Mouse (Mus musculus) forebrain, postnatal 0 days (tissue): ENCODE measurements around the gene Irf2bpl. TPM values are rescaled to one million over a fixed set of nuclear protein-coding genes. Genes with fewer than 3 reads are reported as not detected.

Experiments used
- ATAC-seq: fragments of 200-750 bp; cut with Nextera tagmentation; 2 replicates; pipeline ENCODE4 v1.8.0; 2017; ENCODE audit warnings: mild to moderate bottlenecking, moderate library complexity
- DNase-seq: peaks from one replicate; pipeline ENCODE4 v3.0.0-alpha.2; 2015
- H3K27ac ChIP-seq: fragments of 300-500 bp; sonication (generic); 2 replicates; pipeline ENCODE4 v1.5.1; 2014; ENCODE audit warnings: low read depth, mild to moderate bottlenecking, antibody characterized with exemption, low read length, moderate library complexity, mixed read lengths
- H3K27me3 ChIP-seq: fragments of 300-500 bp; sonication (generic); 2 replicates; pipeline ENCODE4 v1.6.1; 2014; ENCODE audit warnings: mild to moderate bottlenecking, low read length, mixed read lengths; ENCODE audit not compliant: insufficient read depth
- H3K36me3 ChIP-seq: fragments of 300-500 bp; sonication (generic); 2 replicates; pipeline ENCODE4 v1.6.1; 2014; ENCODE audit warnings: mild to moderate bottlenecking, moderate library complexity; ENCODE audit not compliant: insufficient read depth
- H3K4me1 ChIP-seq: fragments of 300-500 bp; sonication (generic); 2 replicates; pipeline ENCODE4 v1.6.1; 2014; ENCODE audit warnings: antibody characterized with exemption; ENCODE audit not compliant: insufficient read depth
- H3K4me2 ChIP-seq: fragments of 300-500 bp; sonication (generic); 2 replicates; pipeline ENCODE4 v1.6.1; 2014; ENCODE audit warnings: low read depth, mild to moderate bottlenecking, moderate library complexity
- H3K4me3 ChIP-seq: fragments of 300-500 bp; sonication (generic); 2 replicates; pipeline ENCODE4 v1.5.1; 2014; ENCODE audit warnings: low read depth, low read length, mixed read lengths
- H3K9ac ChIP-seq: fragments of 300-500 bp; sonication (generic); 2 replicates; pipeline ENCODE4 v1.6.1; 2014; ENCODE audit warnings: mild to moderate bottlenecking
- H3K9me3 ChIP-seq: fragments of 300-500 bp; sonication (generic); 2 replicates; pipeline ENCODE4 v1.6.1; 2016; ENCODE audit warnings: low read length
- CTCF ChIP-seq: sonication (generic); IDR thresholded peaks from 2 replicates; pipeline ENCODE4 v1.5.1; 2016; ENCODE audit warnings: antibody characterized with exemption, control low read depth, low read depth
- WGBS: fragments of 180-500 bp; shearing (Covaris S2); extraction: QIAGEN DNeasy Blood & Tissue Kit; methylation state at CpG from one replicate; pipeline ENCODE4 v1.1.7; 2014; 5-methylcytosine and 5-hydroxymethylcytosine counted together
- polyA plus RNA-seq: library from polyadenylated mRNA; unstranded; fragments of >200 nt; fragmentation: Nextera tagmentation; extraction: Ambion mirVana; gene quantifications from 2 replicates; pipeline ENCODE4 v1.2.1, GENCODE M21; 2015
- total RNA-seq: library from RNA; depleted of rRNA; stranded (reverse); fragments of >200 nt; gene quantifications from 2 replicates; pipeline ENCODE4 v1.2.3, GENCODE M21; 2014; rRNA removed

The Irf2bpl gene
- total RNA-seq (134 and 161 TPM in 2 replicates), polyA plus RNA-seq (86.3 and 95.7 TPM in 2 replicates)

DNA sequence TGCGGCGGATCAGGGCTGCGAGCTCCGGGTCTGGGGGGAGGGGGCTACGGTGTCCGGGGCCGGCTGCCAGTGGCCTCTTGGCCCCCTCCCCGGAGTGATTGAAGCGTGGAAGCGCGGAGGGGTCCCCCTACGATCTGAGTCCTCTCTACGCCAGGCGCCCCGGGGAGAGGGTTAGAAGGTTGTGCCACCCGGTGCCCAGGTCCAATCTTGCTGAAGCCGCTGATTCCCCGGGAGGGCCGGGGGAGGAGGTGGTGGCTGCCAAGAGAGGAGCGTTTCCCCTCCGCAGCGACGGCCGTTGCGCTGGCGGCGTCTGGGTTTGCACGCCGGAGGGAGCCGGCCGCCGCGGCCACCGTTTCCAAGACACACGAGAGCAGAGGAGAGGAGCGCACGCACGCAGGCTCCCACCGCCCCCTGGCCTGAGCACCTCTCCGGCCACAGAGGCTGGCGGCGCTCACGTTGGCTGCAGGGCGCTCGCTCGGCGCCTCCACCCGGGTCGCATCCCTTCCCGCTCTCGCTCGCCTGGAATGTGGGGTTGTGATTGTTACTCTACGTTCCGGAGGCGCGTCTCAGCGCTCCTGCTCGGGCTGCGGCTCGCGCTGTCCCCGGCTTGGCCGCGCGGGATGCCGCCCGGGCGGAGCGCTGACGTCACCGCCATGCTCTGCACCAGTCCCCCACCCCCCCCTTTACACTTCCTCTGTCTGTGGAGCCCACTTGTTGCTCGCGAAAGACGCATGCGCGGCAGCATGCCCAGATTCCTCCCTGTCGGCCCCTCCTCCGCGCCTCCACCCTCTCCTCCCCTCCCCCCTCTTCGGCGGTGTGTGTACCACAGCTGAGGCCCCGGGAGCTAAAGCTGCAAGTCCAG is at the start of gene Irf2bpl:
Gene Irf2bpl (minus strand): TSS at position 602 of the 862 bp plus-strand sequence.
- ATAC-seq (peak; percentile 85), DNase-seq (peak; percentile 99)
- Histone ChIP-seq H3K9ac (peak within 1 kb of the TSS; percentile 100), H3K9me3 (no peaks in the 10 kb centered on the region), H3K27me3 (no peaks in the 10 kb centered on the region), H3K4me3 (peak within 1 kb of the TSS; percentile 87), H3K36me3 (peaks cover 5% of the 10 kb centered on the region), H3K4me2 (peak within 1 kb of the TSS; percentile 87), H3K4me1 (peaks cover 44% of the 10 kb centered on the region), H3K27ac (peak within 1 kb of the TSS; percentile 99)
- TF ChIP-seq CTCF = 0 out of 2 replicates have a peak, but pooled peaks have one; percentile 14
- WGBS = 4% methylated on average over 81 of the region's 82 CpGs

DNA sequence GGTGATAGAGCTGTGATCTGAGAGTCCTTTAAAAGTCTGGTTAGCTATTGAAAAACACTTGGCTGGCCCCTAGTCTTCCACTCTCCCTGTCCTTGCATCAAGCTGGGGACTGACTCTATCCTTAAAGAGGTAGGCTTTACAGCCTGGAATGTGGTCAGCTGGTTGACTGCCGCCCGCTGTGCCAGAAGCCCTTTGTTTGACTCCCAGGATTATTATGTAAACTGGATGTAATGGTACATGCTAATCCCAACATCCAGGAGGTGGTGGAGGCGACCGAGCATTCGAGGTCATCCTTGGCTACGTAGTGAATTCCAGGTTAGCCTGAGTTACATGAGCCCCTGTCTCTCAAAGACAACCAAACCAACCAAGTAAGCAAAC is 48.0 kb upstream of the Irf2bpl start:
- no peak overlapping the region for H3K4me2 ChIP-seq
- H3K9ac ChIP-seq = no peak overlapping the region
- no peaks in the 10 kb centered on the region for H3K27me3 ChIP-seq
- ATAC-seq (no peak), DNase-seq (no peak)
- WGBS = 24% methylated on average over 6 of the region's 6 CpGs
- H3K4me3 ChIP-seq = no peak overlapping the region
- no peaks in the 10 kb centered on the region for H3K36me3 ChIP-seq
- H3K4me1 ChIP-seq = 0 out of 2 replicates have a peak, but pooled peaks cover 3% of the 10 kb centered on the region
- 0 out of 2 replicates have a peak, but pooled peaks cover 6% of the 10 kb centered on the region for H3K9me3 ChIP-seq
- TF ChIP-seq CTCF = no peak
- H3K27ac ChIP-seq = no peak overlapping the region

DNA sequence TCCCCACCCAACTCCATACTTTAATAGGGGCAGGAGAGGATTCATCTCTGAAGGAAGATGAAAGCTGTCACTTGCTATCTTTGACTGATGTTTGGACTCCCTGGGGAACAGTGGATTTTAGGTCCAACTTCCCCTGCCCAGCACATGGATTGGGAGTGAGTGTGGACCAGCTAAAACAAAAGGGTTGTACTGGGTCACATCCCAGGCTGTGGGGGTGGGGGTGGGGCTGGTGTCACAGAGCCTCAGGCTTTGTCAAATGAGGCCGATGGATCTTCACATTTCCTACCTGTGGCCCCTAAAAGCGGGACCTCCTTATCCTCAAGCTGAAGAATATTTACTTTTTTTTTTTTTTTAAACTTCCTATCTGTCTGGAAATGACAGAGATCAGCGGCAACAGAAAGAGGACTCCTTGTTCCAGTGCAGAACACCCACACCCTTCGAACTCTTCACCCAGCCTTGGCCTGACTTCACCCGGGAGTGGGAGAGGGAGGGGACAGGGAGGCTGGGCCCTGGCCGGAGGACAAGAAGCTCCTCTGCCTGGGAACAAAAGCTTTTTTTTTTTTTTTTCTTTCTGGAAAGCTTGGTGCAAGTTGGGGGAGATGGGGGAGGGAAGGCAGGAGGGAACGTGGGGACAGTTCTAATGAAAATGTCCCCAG is 47.4 kb upstream of the Irf2bpl start:
- Histone ChIP-seq H3K4me2 (no peak overlapping the region), H3K36me3 (no peaks in the 10 kb centered on the region), H3K9ac (no peak overlapping the region), H3K9me3 (0 out of 2 replicates have a peak, but pooled peaks cover 6% of the 10 kb centered on the region), H3K4me1 (0 out of 2 replicates have a peak, but pooled peaks cover 3% of the 10 kb centered on the region), H3K27ac (no peak overlapping the region), H3K27me3 (no peaks in the 10 kb centered on the region), H3K4me3 (no peak overlapping the region)
- ATAC-seq = no peak
- TF ChIP-seq CTCF = no peak
- WGBS = 15% methylated on average over 7 of the region's 7 CpGs
- no peak for DNase-seq

DNA sequence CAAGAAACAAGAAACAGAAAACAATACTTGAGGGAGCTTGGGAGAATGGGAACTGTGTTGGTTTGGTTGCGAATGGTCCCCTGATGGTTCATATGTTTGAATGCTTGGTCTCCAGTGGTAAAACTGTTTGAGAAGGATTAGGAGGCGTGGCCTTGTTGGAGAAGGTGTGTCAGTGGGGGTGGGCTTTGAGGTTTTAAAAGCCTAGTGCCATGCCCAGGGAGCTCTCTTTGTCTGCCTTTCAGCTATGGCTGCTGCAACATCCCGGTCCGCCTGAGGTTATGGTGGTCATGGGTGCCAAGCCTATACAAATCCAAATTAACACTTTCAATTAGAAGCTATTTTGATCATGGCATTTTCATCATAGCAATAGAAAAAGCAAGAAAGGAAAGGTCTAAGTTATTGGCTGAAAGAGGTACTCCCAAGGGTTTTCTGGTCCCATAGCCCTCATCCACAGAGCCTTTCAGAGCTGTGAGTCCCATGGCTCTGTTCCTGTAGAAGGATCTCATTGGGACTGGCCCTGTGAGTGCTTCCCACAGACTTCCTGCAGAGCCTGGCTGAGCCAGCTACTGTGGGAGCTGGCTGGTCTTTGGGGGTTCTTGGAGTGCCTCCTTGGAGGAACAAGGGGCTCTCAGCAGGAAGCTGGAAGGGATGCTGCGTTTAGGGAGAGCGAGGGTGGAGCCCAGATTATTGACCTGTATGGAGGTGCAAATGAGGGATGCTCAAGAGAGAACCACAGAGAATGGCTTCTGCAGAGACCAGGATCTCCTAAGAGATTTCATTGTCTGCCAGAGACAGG is 46.5 kb upstream of the Irf2bpl start:
- ATAC-seq (no peak), DNase-seq (no peak)
- WGBS = 72% methylated on average over 6 of the region's 6 CpGs
- Histone ChIP-seq H3K27me3 (no peaks in the 10 kb centered on the region), H3K4me3 (no peak overlapping the region), H3K36me3 (no peaks in the 10 kb centered on the region), H3K9ac (no peak overlapping the region), H3K27ac (no peak overlapping the region), H3K4me1 (0 out of 2 replicates have a peak, but pooled peaks cover 3% of the 10 kb centered on the region), H3K4me2 (no peak overlapping the region), H3K9me3 (0 out of 2 replicates have a peak, but pooled peaks cover 6% of the 10 kb centered on the region)
- TF ChIP-seq CTCF = no peak

DNA sequence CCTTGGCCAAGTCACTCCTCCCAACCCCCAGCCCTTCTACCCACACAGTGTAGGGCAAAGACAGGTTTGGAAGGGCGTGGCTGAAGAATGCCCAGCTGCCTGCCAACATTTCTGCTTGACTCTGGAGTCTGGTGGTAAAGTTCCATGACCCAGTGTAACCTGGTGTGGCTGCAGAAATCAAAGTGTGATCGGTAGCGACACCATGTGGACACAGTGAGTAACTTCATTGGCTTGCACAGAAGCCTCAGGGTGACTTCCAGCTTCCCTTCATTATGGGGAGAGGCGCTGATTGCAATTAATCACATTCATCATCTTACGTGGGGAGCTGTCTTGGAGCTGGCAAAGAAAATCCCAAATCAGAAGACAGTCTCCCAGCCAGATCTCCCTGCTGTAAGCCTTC is 39.2 kb upstream of the Irf2bpl start:
- Histone ChIP-seq H3K27ac (peak overlapping the region; percentile 62), H3K4me1 (peaks cover 10% of the 10 kb centered on the region; the same call in 1 of the 2 replicates), H3K27me3 (no peaks in the 10 kb centered on the region), H3K4me3 (no peak overlapping the region), H3K36me3 (no peaks in the 10 kb centered on the region), H3K9ac (0 out of 2 replicates have a peak overlapping the region, but pooled peaks have one; percentile 6), H3K9me3 (0 out of 2 replicates have a peak, but pooled peaks cover 6% of the 10 kb centered on the region), H3K4me2 (no peak overlapping the region)
- peak; percentile 96 for TF ChIP-seq CTCF
- ATAC-seq = peak; percentile 83
- DNase-seq = peak; percentile 91
- WGBS = 3% methylated on average over 5 of the region's 5 CpGs

DNA sequence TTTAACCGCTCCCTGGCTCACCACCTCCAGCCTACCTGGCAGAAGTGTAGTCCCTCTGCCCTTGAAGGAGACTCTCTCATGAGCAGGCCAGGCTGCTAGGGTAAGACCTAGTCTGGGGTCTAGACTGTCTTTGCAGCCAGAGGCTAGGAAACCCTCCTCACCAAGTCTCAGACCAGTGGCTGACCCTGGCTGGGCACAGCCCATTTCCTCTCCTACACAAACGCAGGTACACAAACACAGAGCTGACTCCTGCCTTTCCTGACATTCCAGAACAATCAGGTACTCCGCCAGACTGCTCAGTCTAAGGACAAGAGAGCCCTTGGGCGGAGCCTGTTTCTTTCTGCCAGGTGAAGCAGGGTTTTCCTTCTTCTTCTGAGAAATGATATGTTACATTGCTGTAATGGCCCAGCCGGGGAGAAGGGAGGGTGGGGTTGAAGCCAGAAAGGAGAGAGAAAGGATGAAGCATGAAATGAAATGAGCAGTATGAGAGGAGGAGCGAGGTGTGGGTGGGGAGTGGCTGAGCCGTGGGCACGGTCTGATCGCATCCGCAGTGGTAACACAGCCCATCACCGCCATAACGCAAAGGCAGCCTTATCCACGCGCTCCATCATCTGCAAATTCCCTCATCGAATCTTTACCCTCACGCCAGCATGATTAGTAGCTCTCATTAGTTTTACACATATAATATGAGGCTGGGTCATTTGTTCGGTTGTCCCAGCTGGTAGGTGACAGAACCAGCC is 34.6 kb upstream of the Irf2bpl start:
- H3K4me2 ChIP-seq = no peak overlapping the region
- no peak for ATAC-seq
- H3K9ac ChIP-seq = no peak overlapping the region
- TF ChIP-seq CTCF = no peak
- WGBS = 70% methylated on average over 17 of the region's 17 CpGs
- H3K27me3 ChIP-seq = no peaks in the 10 kb centered on the region
- H3K4me3 ChIP-seq = no peak overlapping the region
- no peaks in the 10 kb centered on the region for H3K36me3 ChIP-seq
- peaks cover 23% of the 10 kb centered on the region for H3K4me1 ChIP-seq
- H3K9me3 ChIP-seq = no peaks in the 10 kb centered on the region
- H3K27ac ChIP-seq = peak overlapping the region; percentile 50; the same call in 1 of the 2 replicates
- no peak for DNase-seq
